Mouse (Mus musculus): ENCODE measurements around the gene Prickle2. TPM values are rescaled to one million over a fixed set of nuclear protein-coding genes. Genes with fewer than 3 reads are reported as not detected.

Prickle2 gene
- total RNA-seq, 2 experiments from 2014 or later = 7.1 to 7.4 TPM

GRCm38 (mm10) chr6:92374826-92375225 is 331.1 kb downstream of the Prickle2 start:
- no peak for DNase-seq

GRCm38 (mm10) chr6:92370896-92371295 is 335.1 kb downstream of the Prickle2 start:
- DNase-seq = no peak

GRCm38 (mm10) chr6:92347278-92348028 is 358.5 kb downstream of the Prickle2 start:
- no peak for DNase-seq

- DNase-seq = no peak
Observed at GRCm38 (mm10) chr6:92346729-92347128, 359.2 kb downstream of the Prickle2 start.

GRCm38 (mm10) chr6:92345151-92345550 is 360.8 kb downstream of the Prickle2 start:
- no peak for DNase-seq

- no peak for DNase-seq
Observed at GRCm38 (mm10) chr6:92344588-92344987, 361.4 kb downstream of the Prickle2 start.

Other genes with a start within 250 kb of the Prickle2 start
- under 1 TPM in 1 of 2 experiments, not detected in 1; 0.12 TPM for gene A730049H05Rik, start 110.3 kb upstream of the Prickle2 start, total RNA-seq (2021)
- under 1 TPM; 0.68 to 0.92 TPM for gene Gm15737, start 163.2 kb upstream of the Prickle2 start, total RNA-seq (2021)
- 10 to 100 TPM; 17.8 to 27.5 TPM for gene Adamts9, start 237.3 kb upstream of the Prickle2 start, total RNA-seq (2021)